Mouse (Mus musculus) liver, postnatal 0 days (tissue): ENCODE results near the gene Lrsam1.

ENCODE experiments used
- CTCF ChIP-seq: sonication (generic); IDR thresholded peaks from 2 replicates; pipeline ENCODE4 v1.5.1; 2016; ENCODE audit warnings: antibody characterized with exemption, low read depth
- EP300 ChIP-seq: IDR thresholded peaks from 2 replicates; pipeline ENCODE4 v1.6.1; 2016; ENCODE audit warnings: antibody characterized with exemption, low read depth, mild to moderate bottlenecking

- TF ChIP-seq CTCF (no peak), EP300 (no peak)
Measured at GRCm38 (mm10) chr2:32977114-32977513, 15.7 kb upstream of the Lrsam1 start.
